Mouse (Mus musculus): Measurements from ENCODE around the gene Gng2. TPM values are rescaled to one million over a fixed set of nuclear protein-coding genes. Genes with fewer than 3 reads are reported as not detected.
"Not testable (repeated sequence)": the region's sequence is repeated elsewhere in the genome, so short reads cannot be mapped to it uniquely, and the experiment has no call there.

Gng2 gene
- polyA plus RNA-seq, 1 experiment from 2014 or later = 55.7 TPM

- H3K27ac ChIP-seq = no peak overlapping the region
- 81% methylated on average over 6 of the region's 6 CpGs for WGBS
- no peaks in the 10 kb centered on the region for H3K27me3 ChIP-seq (replicated peaks)
- no peaks in the 10 kb centered on the region for H3K9me3 ChIP-seq
- no peaks in the 10 kb centered on the region for H3K4me1 ChIP-seq (replicated peaks)
- H3K4me3 ChIP-seq (replicated peaks) = no peak overlapping the region
- H3K4me2 ChIP-seq (replicated peaks) = no peak overlapping the region
- H3K9ac ChIP-seq = no peak overlapping the region
- ATAC-seq = no peak
- no peaks in the 10 kb centered on the region for H3K36me3 ChIP-seq
These were observed 52.3 kb downstream of the Gng2 start for GRCm38 (mm10) chr14:19925157-19925556.

- no peak for ATAC-seq
- no peak overlapping the region for H3K9ac ChIP-seq
- H3K4me3 ChIP-seq (replicated peaks) = no peak overlapping the region
- 94% methylated on average over 2 of the region's 2 CpGs for WGBS
- no peak overlapping the region for H3K27ac ChIP-seq
- no peaks in the 10 kb centered on the region for H3K36me3 ChIP-seq
- no peak overlapping the region for H3K4me2 ChIP-seq (replicated peaks)
- H3K4me1 ChIP-seq (replicated peaks) = no peaks in the 10 kb centered on the region
- no peaks in the 10 kb centered on the region for H3K27me3 ChIP-seq (replicated peaks)
- no peaks in the 10 kb centered on the region for H3K9me3 ChIP-seq
These were observed 53.3 kb downstream of the Gng2 start for GRCm38 (mm10) chr14:19924086-19924485.

GRCm38 (mm10) chr14:19920254-19920691 is 57.2 kb downstream of the Gng2 start:
- H3K27ac ChIP-seq = no peak overlapping the region
- 0 out of 2 replicates have a peak, but pooled peaks have one; percentile 31 for ATAC-seq

GRCm38 (mm10) chr14:19919789-19920188 is 57.6 kb downstream of the Gng2 start:
- no peak for ATAC-seq
- Histone ChIP-seq H3K4me3 (replicated peaks) (no peak overlapping the region), H3K4me2 (replicated peaks) (no peak overlapping the region), H3K27me3 (replicated peaks) (no peaks in the 10 kb centered on the region), H3K9me3 (no peaks in the 10 kb centered on the region), H3K36me3 (no peaks in the 10 kb centered on the region), H3K9ac (no peak overlapping the region), H3K4me1 (replicated peaks) (no peaks in the 10 kb centered on the region), H3K27ac (no peak overlapping the region)
- WGBS = 73% methylated on average over 7 of the region's 7 CpGs

More at GRCm38 (mm10) chr14:19920254-19920691, 57.2 kb downstream of the Gng2 start:
- no peaks in the 10 kb centered on the region for H3K9me3 ChIP-seq
- H3K4me1 ChIP-seq (replicated peaks) = no peaks in the 10 kb centered on the region
- H3K36me3 ChIP-seq = no peaks in the 10 kb centered on the region
- WGBS = 67% methylated on average over 13 of the region's 13 CpGs
- no peak overlapping the region for H3K4me3 ChIP-seq (replicated peaks)
- H3K9ac ChIP-seq = no peak overlapping the region
- no peak overlapping the region for H3K4me2 ChIP-seq (replicated peaks)
- H3K27me3 ChIP-seq (replicated peaks) = no peaks in the 10 kb centered on the region

- no peak for ATAC-seq
- Histone ChIP-seq H3K9me3 (no peaks in the 10 kb centered on the region), H3K4me2 (replicated peaks) (no peak overlapping the region), H3K4me1 (replicated peaks) (no peaks in the 10 kb centered on the region), H3K4me3 (replicated peaks) (no peak overlapping the region), H3K9ac (no peak overlapping the region), H3K36me3 (no peaks in the 10 kb centered on the region), H3K27ac (no peak overlapping the region), H3K27me3 (replicated peaks) (no peaks in the 10 kb centered on the region)
- WGBS = 69% methylated on average over 7 of the region's 7 CpGs
These were observed 59.9 kb downstream of the Gng2 start for GRCm38 (mm10) chr14:19917534-19917933.

- Histone ChIP-seq H3K4me2 (replicated peaks) (no peak overlapping the region), H3K9ac (no peak overlapping the region), H3K9me3 (no peaks in the 10 kb centered on the region), H3K27me3 (replicated peaks) (no peaks in the 10 kb centered on the region), H3K36me3 (no peaks in the 10 kb centered on the region), H3K4me3 (replicated peaks) (no peak overlapping the region), H3K4me1 (replicated peaks) (no peaks in the 10 kb centered on the region), H3K27ac (no peak overlapping the region)
- no peak for ATAC-seq
- 96% methylated on average over 2 of the region's 2 CpGs for WGBS
These were observed 61.1 kb downstream of the Gng2 start for GRCm38 (mm10) chr14:19916315-19916714.

GRCm38 (mm10) chr14:19912891-19913290 is 64.5 kb downstream of the Gng2 start:
- no peaks in the 10 kb centered on the region for H3K4me1 ChIP-seq (replicated peaks)
- H3K9me3 ChIP-seq = no peaks in the 10 kb centered on the region
- H3K4me3 ChIP-seq (replicated peaks) = no peak overlapping the region
- H3K36me3 ChIP-seq = no peaks in the 10 kb centered on the region
- ATAC-seq = no peak
- H3K4me2 ChIP-seq (replicated peaks) = no peak overlapping the region
- WGBS = 81% methylated on average over 3 of the region's 3 CpGs
- H3K27ac ChIP-seq = no peak overlapping the region
- no peaks in the 10 kb centered on the region for H3K27me3 ChIP-seq (replicated peaks)
- H3K9ac ChIP-seq = no peak overlapping the region

GRCm38 (mm10) chr14:19905615-19906014 is 71.8 kb downstream of the Gng2 start:
- Histone ChIP-seq H3K27ac (no peak overlapping the region), H3K4me2 (replicated peaks) (no peak overlapping the region), H3K9me3 (no peaks in the 10 kb centered on the region), H3K27me3 (replicated peaks) (no peaks in the 10 kb centered on the region), H3K36me3 (no peaks in the 10 kb centered on the region), H3K4me1 (replicated peaks) (no peaks in the 10 kb centered on the region), H3K4me3 (replicated peaks) (no peak overlapping the region), H3K9ac (no peak overlapping the region)
- ATAC-seq = no peak
- WGBS = 54% methylated on average over 5 of the region's 5 CpGs

GRCm38 (mm10) chr14:19904821-19905220 is 72.6 kb downstream of the Gng2 start:
- H3K9me3 ChIP-seq = no peaks in the 10 kb centered on the region
- WGBS = 90% methylated on average over 3 of the region's 3 CpGs
- no peak overlapping the region for H3K4me2 ChIP-seq (replicated peaks)
- no peak for ATAC-seq
- no peaks in the 10 kb centered on the region for H3K27me3 ChIP-seq (replicated peaks)
- no peak overlapping the region for H3K4me3 ChIP-seq (replicated peaks)
- no peak overlapping the region for H3K27ac ChIP-seq
- H3K9ac ChIP-seq = no peak overlapping the region
- H3K36me3 ChIP-seq = no peaks in the 10 kb centered on the region
- H3K4me1 ChIP-seq (replicated peaks) = no peaks in the 10 kb centered on the region

GRCm38 (mm10) chr14:19904031-19904430 is 73.4 kb downstream of the Gng2 start:
- Histone ChIP-seq H3K27me3 (replicated peaks) (no peaks in the 10 kb centered on the region), H3K4me1 (replicated peaks) (no peaks in the 10 kb centered on the region), H3K27ac (no peak overlapping the region), H3K4me3 (replicated peaks) (no peak overlapping the region), H3K9me3 (no peaks in the 10 kb centered on the region), H3K9ac (no peak overlapping the region), H3K36me3 (no peaks in the 10 kb centered on the region), H3K4me2 (replicated peaks) (no peak overlapping the region)
- WGBS = 62% methylated on average over 5 of the region's 5 CpGs
- ATAC-seq = no peak

GRCm38 (mm10) chr14:19900492-19900891 is 76.9 kb downstream of the Gng2 start:
- H3K9me3 ChIP-seq = no peaks in the 10 kb centered on the region
- no peak overlapping the region for H3K27ac ChIP-seq
- H3K9ac ChIP-seq = no peak overlapping the region
- no peaks in the 10 kb centered on the region for H3K4me1 ChIP-seq (replicated peaks)
- WGBS = 84% methylated on average over 4 of the region's 4 CpGs
- no peak overlapping the region for H3K4me2 ChIP-seq (replicated peaks)
- H3K36me3 ChIP-seq = no peaks in the 10 kb centered on the region
- no peak overlapping the region for H3K4me3 ChIP-seq (replicated peaks)
- no peaks in the 10 kb centered on the region for H3K27me3 ChIP-seq (replicated peaks)
- no peak for ATAC-seq

GRCm38 (mm10) chr14:19887569-19887968 is 89.9 kb downstream of the Gng2 start:
- Histone ChIP-seq H3K4me3 (replicated peaks) (no peak overlapping the region), H3K9me3 (no peaks in the 10 kb centered on the region), H3K4me1 (replicated peaks) (no peaks in the 10 kb centered on the region), H3K36me3 (no peaks in the 10 kb centered on the region), H3K27me3 (replicated peaks) (no peaks in the 10 kb centered on the region), H3K27ac (no peak overlapping the region), H3K4me2 (replicated peaks) (no peak overlapping the region), H3K9ac (no peak overlapping the region)
- WGBS = 97% methylated on average over 5 of the region's 5 CpGs
- no peak for ATAC-seq

GRCm38 (mm10) chr14:19884431-19884830 is 93.0 kb downstream of the Gng2 start:
- H3K4me3 ChIP-seq (replicated peaks); H3K27me3 ChIP-seq (replicated peaks); H3K9ac ChIP-seq; H3K4me1 ChIP-seq (replicated peaks); H3K4me2 ChIP-seq (replicated peaks); H3K27ac ChIP-seq; H3K9me3 ChIP-seq; ATAC-seq; H3K36me3 ChIP-seq: not testable (repeated sequence)
- WGBS = 93% methylated on average over 1 of the region's 1 CpGs
